Mouse (Mus musculus): Measurements from ENCODE around the gene Lzts2. TPM values are rescaled to one million over a fixed set of nuclear protein-coding genes. Genes with fewer than 3 reads are reported as not detected.

Gene Lzts2
- polyA plus RNA-seq, 1 experiment from 2014 or later: 72.8 TPM

DNA sequence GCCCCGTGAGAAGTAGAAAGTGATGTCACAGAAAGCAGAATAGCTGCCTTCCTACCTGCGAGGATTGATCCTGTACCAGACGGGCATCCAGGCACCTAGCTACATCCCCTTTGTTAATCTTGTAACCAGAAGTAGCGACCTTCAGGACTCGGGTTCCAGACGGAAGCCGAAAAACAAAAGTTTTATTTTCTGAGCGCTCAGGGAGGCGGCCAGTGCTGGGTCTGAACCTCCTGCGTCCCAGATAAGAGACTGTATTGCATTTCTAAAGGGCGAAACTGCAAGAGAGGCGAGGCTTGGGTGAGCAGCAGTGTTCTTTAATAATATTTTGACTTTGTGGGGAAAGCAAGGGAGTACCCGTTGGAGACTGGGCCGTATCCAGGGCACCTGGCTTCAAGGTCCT is 44.6 kb downstream of the Lzts2 start:
- ATAC-seq (replicated peaks; ENCODE audit: low FRiP score): no peak
- H3K27me3 ChIP-seq: peaks cover 3% of the 10 kb centered on the region
- peak overlapping the region; percentile 83 for H3K9ac ChIP-seq
- peaks cover 34% of the 10 kb centered on the region for H3K4me1 ChIP-seq
- no peaks in the 10 kb centered on the region for H3K36me3 ChIP-seq
- no peaks in the 10 kb centered on the region for H3K9me3 ChIP-seq (replicated peaks)
- H3K4me2 ChIP-seq: peak overlapping the region; percentile 65
- WGBS: 1% methylated on average over 14 of the region's 14 CpGs
- peak overlapping the region; percentile 98 for H3K27ac ChIP-seq
- peak overlapping the region; percentile 59 for H3K4me3 ChIP-seq (replicated peaks)

DNA sequence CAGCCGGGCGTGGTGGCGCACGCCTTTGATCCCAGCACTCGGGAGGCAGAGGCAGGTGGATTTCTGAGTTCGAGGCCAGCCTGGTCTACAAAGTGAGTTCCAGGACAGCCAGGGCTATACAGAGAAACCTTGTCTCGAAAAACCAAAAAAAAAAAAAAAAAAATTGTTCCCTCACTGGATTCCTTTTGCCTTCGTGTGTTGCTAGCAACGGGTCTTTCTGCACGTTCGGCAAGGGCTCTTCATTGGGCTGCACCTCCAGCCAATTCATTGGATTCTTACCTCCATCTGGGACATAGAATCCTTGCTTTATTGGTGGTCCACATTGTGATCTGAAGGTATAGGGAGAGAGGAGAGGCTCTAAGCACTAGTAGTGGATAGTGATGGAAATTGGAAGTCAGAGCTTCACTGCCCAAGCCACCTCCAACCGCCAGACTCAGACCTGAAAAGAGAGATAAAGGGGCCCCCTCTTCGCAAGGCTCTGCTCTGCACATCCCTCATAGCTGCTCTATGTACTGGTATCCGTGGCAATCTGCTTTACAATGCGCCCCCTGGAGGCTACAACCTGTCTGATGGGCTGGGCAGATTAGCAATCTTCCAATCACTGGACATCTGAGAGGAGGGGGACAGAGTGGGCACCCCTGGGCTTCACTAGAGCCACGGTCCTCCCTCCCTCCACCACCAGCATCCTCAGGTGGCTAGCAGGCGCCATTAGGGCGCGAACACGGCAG is 49.5 kb downstream of the Lzts2 start:
- peaks cover 52% of the 10 kb centered on the region for H3K27me3 ChIP-seq
- H3K36me3 ChIP-seq: no peaks in the 10 kb centered on the region
- H3K9ac ChIP-seq: no peak overlapping the region
- H3K4me3 ChIP-seq (replicated peaks): no peak overlapping the region
- H3K4me2 ChIP-seq: peak overlapping the region; percentile 39
- no peaks in the 10 kb centered on the region for H3K9me3 ChIP-seq (replicated peaks)
- 41% methylated on average over 20 of the region's 20 CpGs for WGBS
- no peak overlapping the region for H3K27ac ChIP-seq
- no peak for ATAC-seq (replicated peaks; ENCODE audit: low FRiP score)
- peaks cover 14% of the 10 kb centered on the region for H3K4me1 ChIP-seq

DNA sequence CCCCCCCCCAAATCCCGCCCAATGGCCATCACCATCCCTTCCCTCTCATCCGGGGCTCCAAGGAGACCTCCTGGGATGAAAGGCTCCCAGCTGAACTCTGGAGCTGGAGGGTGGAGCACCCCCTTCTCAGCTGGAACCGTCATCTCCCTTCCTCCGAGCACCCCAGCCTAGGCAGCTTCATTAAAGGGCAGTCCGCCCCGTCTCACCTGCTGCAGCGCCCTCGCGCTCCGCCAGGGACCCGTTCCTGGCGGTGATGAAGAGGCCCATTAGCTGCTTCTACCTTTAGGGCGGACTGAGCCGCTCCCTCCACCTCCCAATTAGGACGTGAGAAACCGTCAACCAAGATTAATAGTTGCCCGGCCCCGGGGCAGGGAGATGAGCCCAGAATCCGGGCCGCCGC is 51.0 kb downstream of the Lzts2 start:
- ATAC-seq (replicated peaks; ENCODE audit: low FRiP score): no peak
- Histone ChIP-seq H3K27me3 (peaks cover 67% of the 10 kb centered on the region), H3K27ac (no peak overlapping the region), H3K9ac (peak overlapping the region; percentile 7; the same call in 1 of the 2 replicates), H3K4me1 (peaks cover 9% of the 10 kb centered on the region; the same call in 1 of the 2 replicates), H3K4me2 (no peak overlapping the region), H3K36me3 (no peaks in the 10 kb centered on the region), H3K4me3 (replicated peaks) (0 out of 2 replicates have a peak overlapping the region, but pooled peaks have one; percentile 2), H3K9me3 (replicated peaks) (no peaks in the 10 kb centered on the region)
- WGBS: 5% methylated on average over 21 of the region's 21 CpGs

DNA sequence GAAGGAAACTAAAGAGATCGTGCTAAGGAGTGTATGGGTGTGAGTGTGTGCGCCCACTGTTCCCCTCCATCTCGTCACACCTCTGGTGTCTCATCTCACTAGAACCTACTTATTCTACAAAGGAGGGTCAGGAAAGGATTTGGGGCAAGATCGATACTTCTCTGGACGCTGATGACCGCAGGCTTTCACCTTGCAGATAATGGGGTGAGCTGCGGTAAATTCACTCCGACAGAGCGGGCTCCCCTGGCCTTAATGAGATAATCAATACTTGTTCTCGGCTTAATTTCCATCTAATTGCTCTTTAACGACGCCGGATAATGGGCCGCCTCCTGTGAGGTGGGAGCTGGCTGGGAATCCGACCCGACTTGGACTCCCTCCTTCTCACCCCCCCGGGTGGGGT is 53.0 kb downstream of the Lzts2 start:
- no peaks in the 10 kb centered on the region for H3K36me3 ChIP-seq
- H3K4me3 ChIP-seq (replicated peaks): no peak overlapping the region
- no peak overlapping the region for H3K9ac ChIP-seq
- H3K4me2 ChIP-seq: no peak overlapping the region
- WGBS: 21% methylated on average over 17 of the region's 17 CpGs
- ATAC-seq (replicated peaks; ENCODE audit: low FRiP score): no peak
- peaks cover 9% of the 10 kb centered on the region; the same call in 1 of the 2 replicates for H3K4me1 ChIP-seq
- no peaks in the 10 kb centered on the region for H3K9me3 ChIP-seq (replicated peaks)
- H3K27me3 ChIP-seq: peaks cover 80% of the 10 kb centered on the region
- H3K27ac ChIP-seq: no peak overlapping the region

DNA sequence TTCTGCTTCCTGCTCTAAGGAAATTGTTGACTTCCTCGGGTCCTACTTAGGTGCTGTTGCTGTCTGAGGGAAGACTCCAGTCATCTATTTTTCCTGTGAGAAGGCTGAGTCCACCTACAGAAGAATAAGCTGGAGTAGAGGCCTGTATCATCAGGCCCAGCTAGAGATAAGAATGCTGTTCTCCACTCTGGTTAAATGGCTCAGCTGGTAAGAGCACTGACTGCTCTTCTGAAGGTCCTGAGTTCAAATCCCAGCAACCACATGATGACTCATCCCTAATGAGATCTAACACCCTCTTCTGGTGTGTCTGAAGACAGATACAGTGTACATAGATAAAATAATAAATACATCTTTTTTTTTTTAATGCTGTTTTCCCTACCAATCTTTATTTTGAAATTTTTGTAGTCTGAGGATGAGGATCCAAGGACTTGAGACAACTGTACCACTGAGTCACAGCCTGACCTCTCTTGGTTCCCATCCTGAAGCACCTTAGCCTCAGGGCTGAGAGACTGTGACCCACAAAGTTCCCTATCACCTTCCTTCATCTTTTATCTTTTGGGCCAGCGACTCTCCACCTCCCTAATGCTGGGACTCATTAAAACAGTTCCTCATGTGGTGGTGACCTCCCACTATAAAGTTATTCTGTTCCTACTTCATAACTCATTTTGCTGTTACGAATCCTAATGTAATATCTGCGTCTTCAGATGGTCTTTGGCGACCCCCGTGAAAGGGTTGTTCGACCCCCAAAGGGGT is 53.7 kb downstream of the Lzts2 start:
- H3K4me2 ChIP-seq: no peak overlapping the region
- 71% methylated on average over 7 of the region's 7 CpGs for WGBS
- no peaks in the 10 kb centered on the region for H3K36me3 ChIP-seq
- H3K27me3 ChIP-seq: peaks cover 80% of the 10 kb centered on the region
- no peak overlapping the region for H3K9ac ChIP-seq
- no peak for ATAC-seq (replicated peaks; ENCODE audit: low FRiP score)
- H3K27ac ChIP-seq: no peak overlapping the region
- H3K4me3 ChIP-seq (replicated peaks): no peak overlapping the region
- H3K4me1 ChIP-seq: peaks cover 9% of the 10 kb centered on the region; the same call in 1 of the 2 replicates
- no peaks in the 10 kb centered on the region for H3K9me3 ChIP-seq (replicated peaks)

DNA sequence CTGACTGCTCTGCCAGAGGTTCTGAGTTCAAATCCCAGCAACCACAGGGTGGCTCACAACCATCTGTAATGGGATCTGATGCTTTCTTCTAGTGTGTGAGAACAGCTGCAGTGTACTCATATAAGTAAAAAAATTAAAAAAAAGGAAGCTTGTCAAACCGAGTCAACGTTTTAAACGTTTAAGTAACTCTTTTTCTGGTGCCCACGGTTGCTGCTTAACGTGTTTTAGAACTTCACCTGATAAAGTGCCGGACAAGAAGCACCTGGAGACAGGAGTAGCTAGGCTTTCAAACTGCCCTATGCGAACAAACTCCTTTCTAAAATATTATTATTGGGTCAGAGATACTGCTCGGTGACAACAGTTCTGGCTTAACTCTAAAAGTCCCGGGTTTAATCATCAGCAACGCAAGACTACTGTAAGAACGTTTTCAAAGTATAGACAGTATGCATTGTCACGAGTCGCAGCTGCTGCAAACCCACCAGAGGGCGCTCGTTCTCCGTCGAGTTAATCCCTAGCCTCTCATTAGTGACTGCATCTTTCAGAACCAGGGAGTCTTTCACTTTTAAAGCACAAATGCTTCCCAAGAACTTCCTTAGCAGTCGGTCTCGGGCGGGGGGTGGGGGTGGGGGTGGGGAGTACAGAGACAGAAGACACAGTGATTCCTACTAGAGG is 59.8 kb downstream of the Lzts2 start:
- 0 out of 2 replicates have a peak, but pooled peaks have one; percentile 27 for ATAC-seq (replicated peaks; ENCODE audit: low FRiP score)
- Histone ChIP-seq H3K27ac (peak overlapping the region; percentile 96), H3K4me2 (peak overlapping the region; percentile 96), H3K4me1 (peaks cover 44% of the 10 kb centered on the region), H3K4me3 (replicated peaks) (peak overlapping the region; percentile 62), H3K36me3 (no peaks in the 10 kb centered on the region), H3K27me3 (peaks cover 63% of the 10 kb centered on the region), H3K9ac (peak overlapping the region; percentile 76), H3K9me3 (replicated peaks) (no peaks in the 10 kb centered on the region)
- 8% methylated on average over 20 of the region's 20 CpGs for WGBS

DNA sequence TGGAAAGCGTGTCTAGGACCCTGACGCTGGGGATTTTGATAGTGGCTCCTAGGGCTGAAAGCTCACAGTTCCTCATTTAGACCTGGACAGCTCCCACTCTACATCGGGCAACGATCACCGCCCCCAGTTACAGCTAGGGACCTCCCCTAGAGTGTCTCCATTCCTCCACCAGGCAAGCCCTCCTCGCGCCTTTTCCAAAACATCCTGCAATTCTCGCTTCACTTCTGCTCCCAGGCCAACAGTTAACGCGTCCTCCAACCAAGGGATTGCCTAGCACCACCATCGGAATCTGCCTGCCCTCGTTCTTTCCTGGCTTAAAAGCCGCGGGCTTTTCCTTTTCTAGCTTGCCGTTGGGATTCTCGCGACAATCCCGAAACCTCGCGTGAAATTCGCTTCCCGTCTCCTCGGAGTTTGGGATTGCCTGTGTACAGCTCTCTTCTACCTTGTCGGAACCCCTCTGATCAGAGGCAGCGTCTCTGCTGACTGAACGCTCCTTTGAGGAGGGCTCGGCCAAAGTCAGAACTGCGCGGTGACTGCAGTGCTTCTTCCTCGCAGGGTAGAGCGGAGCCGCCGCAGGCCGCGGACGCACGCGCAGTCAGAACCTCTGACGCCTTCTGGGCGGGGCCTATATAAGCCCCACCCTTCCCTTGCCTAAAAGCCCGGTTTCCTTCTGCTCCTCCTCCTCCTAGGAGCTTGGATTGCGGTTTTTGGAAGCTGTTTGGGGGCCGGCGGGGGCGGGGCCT is 60.5 kb downstream of the Lzts2 start, which contains the start of gene Kazald1:
Gene Kazald1 (plus strand): TSS at position 662 of the 743 bp plus-strand sequence.
- Histone ChIP-seq H3K27ac (peak within 1 kb of the TSS; percentile 96), H3K27me3 (peaks cover 63% of the 10 kb centered on the region), H3K4me3 (replicated peaks) (peak within 1 kb of the TSS; percentile 62), H3K4me2 (peak within 1 kb of the TSS; percentile 96), H3K4me1 (peaks cover 51% of the 10 kb centered on the region), H3K9me3 (replicated peaks) (no peaks in the 10 kb centered on the region), H3K9ac (peak within 1 kb of the TSS; percentile 76), H3K36me3 (no peaks in the 10 kb centered on the region)
- under 1% methylated on average over 45 of the region's 45 CpGs for WGBS
- peak; percentile 84 for ATAC-seq (replicated peaks; ENCODE audit: low FRiP score)

DNA sequence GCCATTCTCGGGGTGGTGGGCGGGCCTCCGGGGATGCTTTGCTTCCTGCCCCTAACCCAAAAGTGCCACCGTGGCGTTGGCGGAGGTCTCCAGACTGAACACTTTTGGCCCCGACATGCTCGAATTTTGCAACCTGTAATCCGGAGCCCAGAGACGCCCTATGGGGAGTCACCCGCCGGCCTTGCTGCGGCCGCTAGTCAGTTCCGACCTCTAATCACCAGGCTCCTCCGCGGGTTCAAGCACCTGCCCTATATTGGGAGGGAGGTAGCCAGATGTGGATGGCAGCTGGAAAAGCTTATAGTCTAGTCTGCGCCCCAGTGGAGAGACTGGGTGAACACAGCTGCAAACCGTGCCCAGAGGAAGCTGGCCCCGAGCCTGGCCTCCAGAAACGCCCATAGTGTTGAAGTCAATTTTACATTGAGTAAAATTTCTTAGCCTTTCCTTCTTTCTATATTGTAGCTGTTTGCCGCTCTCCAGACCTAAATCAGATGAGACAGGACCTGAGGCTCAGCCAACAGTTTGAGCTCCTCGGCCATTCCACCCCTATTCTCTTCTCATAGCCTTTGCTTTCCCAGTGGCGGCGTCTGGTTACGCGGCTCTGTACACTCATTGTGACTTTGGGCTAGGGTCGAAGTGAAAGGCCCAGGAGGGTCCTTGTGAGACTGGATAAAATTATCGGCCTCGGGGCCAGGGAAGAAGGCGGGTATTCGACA is 61.3 kb downstream of the Lzts2 start:
- H3K4me3 ChIP-seq (replicated peaks): peak overlapping the region; percentile 62
- peak; percentile 26 for ATAC-seq (replicated peaks; ENCODE audit: low FRiP score)

DNA sequence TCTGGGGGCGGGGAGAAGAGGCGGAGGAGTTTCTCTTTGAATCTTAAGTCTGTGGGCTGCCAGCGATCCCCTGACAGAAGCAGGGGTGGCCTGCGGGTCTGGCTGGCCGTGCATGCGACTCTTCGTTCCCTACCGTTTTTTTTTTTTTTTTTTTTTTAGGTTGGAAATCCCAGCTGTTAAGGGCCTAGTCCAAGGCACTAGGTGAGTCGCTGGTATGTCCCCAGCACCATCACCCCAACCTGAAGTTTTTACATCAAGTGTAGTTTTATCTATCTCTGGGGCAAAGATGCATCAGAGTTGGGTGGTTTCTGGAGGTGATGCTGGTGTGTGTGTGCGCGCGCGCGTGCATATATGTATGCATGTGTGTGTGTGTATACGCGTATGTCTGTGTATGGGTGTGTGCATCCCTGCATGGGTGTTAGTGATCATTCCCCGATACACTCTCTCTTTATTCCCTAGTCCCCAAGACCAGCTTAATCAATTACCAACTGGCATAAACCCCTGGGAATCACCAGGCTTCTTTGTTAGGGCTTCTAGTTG is 61.9 kb downstream of the Lzts2 start:
- no peaks in the 10 kb centered on the region for H3K9me3 ChIP-seq (replicated peaks)
- H3K27ac ChIP-seq: no peak overlapping the region
- no peaks in the 10 kb centered on the region for H3K36me3 ChIP-seq
- peak overlapping the region; percentile 76; the same call in 1 of the 2 replicates for H3K9ac ChIP-seq
- no peak for ATAC-seq (replicated peaks; ENCODE audit: low FRiP score)
- WGBS: 7% methylated on average over 17 of the region's 17 CpGs
- peaks cover 65% of the 10 kb centered on the region for H3K27me3 ChIP-seq
- peak overlapping the region; percentile 62 for H3K4me3 ChIP-seq (replicated peaks)
- peaks cover 65% of the 10 kb centered on the region for H3K4me1 ChIP-seq
- H3K4me2 ChIP-seq: peak overlapping the region; percentile 96

More for the DNA sequence above, 61.3 kb downstream of the Lzts2 start:
- under 1% methylated on average over 32 of the region's 32 CpGs for WGBS
- H3K9me3 ChIP-seq (replicated peaks): no peaks in the 10 kb centered on the region
- peak overlapping the region; percentile 96 for H3K27ac ChIP-seq
- peaks cover 59% of the 10 kb centered on the region for H3K4me1 ChIP-seq
- no peaks in the 10 kb centered on the region for H3K36me3 ChIP-seq
- H3K4me2 ChIP-seq: peak overlapping the region; percentile 96
- peak overlapping the region; percentile 76 for H3K9ac ChIP-seq
- H3K27me3 ChIP-seq: peaks cover 63% of the 10 kb centered on the region
